Mouse (Mus musculus) large intestine, adult 2 months (tissue): Measurements from ENCODE around the gene Zfp358. TPM values are rescaled to one million over a fixed set of nuclear protein-coding genes. Genes with fewer than 3 reads are reported as not detected.

Experiments
- DNase-seq: peaks from one replicate; pipeline ENCODE4 v3.0.0-alpha.2; 2012; ENCODE audit warnings: low read depth, low spot score
- WGBS: fragments of 180-500 bp; shearing (Covaris S2); methylation state at CpG from one replicate; pipeline ENCODE4 v1.1.7; 2018; 5-methylcytosine and 5-hydroxymethylcytosine counted together
- polyA plus RNA-seq: library from polyadenylated mRNA; depleted of rRNA; stranded (reverse); fragments of >200 nt; gene quantifications from 2 replicates; pipeline ENCODE4 v1.2.3, GENCODE M21; 2012; rRNA removed

The Zfp358 gene
- polyA plus RNA-seq, result 20.1 and 22.0 TPM in 2 replicates

- DNase-seq, result no peak
- 1% methylated on average over 63 of the region's 64 CpGs for WGBS
Measured at GRCm38 (mm10) chr8:3492901-3493844, at the start of gene Zfp358. Gene Zfp358, plus strand, starts transcription at chr8:3493138.

- WGBS, result 86% methylated on average over 2 of the region's 2 CpGs
- DNase-seq, result no peak
Measured at GRCm38 (mm10) chr8:3449226-3449625, 43.7 kb upstream of the Zfp358 start.

GRCm38 (mm10) chr8:3450670-3451069 is 42.3 kb upstream of the Zfp358 start:
- 20% methylated on average over 5 of the region's 5 CpGs for WGBS
- no peak for DNase-seq

- 97% methylated on average over 25 of the region's 25 CpGs for WGBS
- no peak for DNase-seq
Measured at GRCm38 (mm10) chr8:3451992-3452391, 40.9 kb upstream of the Zfp358 start.

GRCm38 (mm10) chr8:3463248-3463647 is 29.7 kb upstream of the Zfp358 start:
- no peak for DNase-seq
- WGBS, result 91% methylated on average over 2 of the region's 2 CpGs

- DNase-seq, result no peak
- 49% methylated on average over 5 of the region's 5 CpGs for WGBS
Measured at GRCm38 (mm10) chr8:3464309-3464708, 28.6 kb upstream of the Zfp358 start.

GRCm38 (mm10) chr8:3467006-3467885 is 25.7 kb upstream of the Zfp358 start, which contains the start of gene Pex11g:
Gene Pex11g, minus strand, starts transcription at chr8:3467680.
- WGBS, result 3% methylated on average over 32 of the region's 32 CpGs

GRCm38 (mm10) chr8:3467886-3468545 is 24.9 kb upstream of the Zfp358 start:
- DNase-seq, result no peak
- WGBS, result 51% methylated on average over 9 of the region's 9 CpGs

More at GRCm38 (mm10) chr8:3467006-3467885, 25.7 kb upstream of the Zfp358 start, which contains the start of gene Pex11g:
- DNase-seq, result peak; percentile 98

GRCm38 (mm10) chr8:3468838-3469237 is 24.1 kb upstream of the Zfp358 start:
- DNase-seq, result no peak
- 85% methylated on average over 1 of the region's 1 CpGs for WGBS

- DNase-seq, result no peak
Measured at GRCm38 (mm10) chr8:3470562-3470961, 22.4 kb upstream of the Zfp358 start, which contains the start of gene Tex45. Gene Tex45, plus strand, starts transcription at chr8:3470862.

GRCm38 (mm10) chr8:3475715-3476429 is 17.1 kb upstream of the Zfp358 start:
- no peak for DNase-seq
- WGBS, result 43% methylated on average over 37 of the region's 37 CpGs

GRCm38 (mm10) chr8:3480221-3480785 is 12.6 kb upstream of the Zfp358 start:
- 48% methylated on average over 4 of the region's 4 CpGs for WGBS
- no peak for DNase-seq

- no peak for DNase-seq
- WGBS, result 33% methylated on average over 5 of the region's 5 CpGs
Measured at GRCm38 (mm10) chr8:3481605-3482004, 11.3 kb upstream of the Zfp358 start.

- WGBS, result 86% methylated on average over 22 of the region's 22 CpGs
- DNase-seq, result no peak
Measured at GRCm38 (mm10) chr8:3482240-3482740, 10.6 kb upstream of the Zfp358 start.

GRCm38 (mm10) chr8:3483546-3483945 is 9.4 kb upstream of the Zfp358 start:
- WGBS, result 76% methylated on average over 7 of the region's 7 CpGs
- DNase-seq, result no peak

GRCm38 (mm10) chr8:3485192-3485591 is 7.7 kb upstream of the Zfp358 start:
- WGBS, result 23% methylated on average over 5 of the region's 5 CpGs
- DNase-seq, result no peak

GRCm38 (mm10) chr8:3493845-3494208 is 889 bp downstream of the Zfp358 start:
- no peak for DNase-seq
- WGBS, result 26% methylated on average over 6 of the region's 6 CpGs

GRCm38 (mm10) chr8:3495578-3496427 is 2.9 kb downstream of the Zfp358 start:
- DNase-seq, result no peak
- 97% methylated on average over 44 of the region's 44 CpGs for WGBS
